Mouse (Mus musculus): ENCODE measurements around the gene Trp53.

DNA sequence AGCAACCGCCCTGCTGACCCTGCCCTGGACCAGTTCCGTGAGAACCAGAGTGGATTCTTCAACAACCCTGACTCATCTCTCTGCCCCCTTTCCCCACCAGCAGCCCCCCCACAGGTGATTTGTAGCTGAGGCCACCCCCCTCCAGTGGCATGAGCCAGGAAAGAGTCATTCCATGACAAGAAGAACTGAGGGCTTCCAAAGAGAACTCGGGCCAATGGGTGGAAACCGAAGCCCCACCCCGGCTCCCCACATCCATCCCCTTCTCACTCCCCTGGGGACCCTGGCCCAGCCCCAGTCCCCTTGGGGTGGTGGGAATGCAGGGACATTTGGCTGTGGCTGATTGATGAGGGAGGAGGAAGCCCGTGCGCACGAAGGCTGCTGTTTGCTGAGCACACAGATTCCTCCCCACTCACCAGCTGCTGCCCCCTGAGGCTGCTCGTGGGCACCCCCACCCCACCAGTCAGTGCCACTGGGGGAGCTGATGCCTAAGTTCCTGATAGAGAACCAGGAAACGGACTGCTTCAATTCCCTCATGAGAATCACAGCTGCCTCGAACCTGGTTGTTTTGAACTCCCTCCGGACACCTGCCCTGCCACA, 31.0 kb upstream of the Trp53 start, which contains the start of gene Dnah2:
- TF ChIP-seq USF2 (IDR thresholded peaks at IDR 0.05; ENCODE audit: borderline replicate concordance in 1 of 2, insufficient read depth in 1 of 2, low read depth in 1 of 2, low read length in 2 of 2) (no peak), POLR2A (IDR thresholded peaks at IDR 0.05; ENCODE audit: control insufficient read depth in 1 of 2, insufficient read depth in 1 of 2, low read depth in 1 of 2, low read length in 2 of 2, poor library complexity in 1 of 2) (no peak), MAZ (IDR thresholded peaks at IDR 0.05; ENCODE audit: low read depth, low read length) (no peak), CTCF (IDR thresholded peaks at IDR 0.05 in 2 of 3, conservative IDR thresholded peaks at IDR 0.05 in 1 of 3; ENCODE audit: control insufficient read depth in 1 of 3, insufficient read depth in 1 of 3, low read depth in 2 of 3, low read length in 3 of 3, poor library complexity in 1 of 3, severe bottlenecking in 1 of 3) (no peak)

All from MEL (cell line).